Mouse (Mus musculus) MEL-GATA-1-ER (cell line): Measurements from ENCODE around the gene Nbea.
A peak's percentile ranks its signal among the peaks of the same experiment; 100 is the strongest.

Experiments
- DNase-seq: peaks from one replicate; pipeline ENCODE4 v3.0.0-alpha.2; 2012; ENCODE audit warnings: low read depth; ENCODE audit errors: extremely low read depth

The Nbea gene

DNA sequence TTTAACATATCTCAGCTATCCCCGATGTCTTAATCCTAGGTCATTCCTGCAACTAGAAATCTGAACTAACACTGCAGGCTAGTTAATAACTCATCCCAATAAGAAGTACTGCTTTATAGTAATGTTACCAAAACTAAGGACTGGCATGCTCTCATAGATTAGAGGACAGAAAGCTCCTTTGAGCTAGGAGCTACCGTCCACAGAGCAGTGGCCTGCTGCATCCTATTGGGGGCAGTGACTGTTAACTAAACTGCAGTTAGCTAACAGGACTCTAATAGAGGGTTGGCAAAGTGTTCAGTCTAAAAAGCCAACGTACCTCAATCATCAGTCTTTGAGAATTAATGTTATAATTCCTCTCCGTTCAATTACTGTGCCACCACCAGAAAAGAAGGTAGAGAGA, 348.3 kb downstream of the Nbea start:
- DNase-seq = no peak

- DNase-seq = no peak
These were observed 353.3 kb downstream of the Nbea start for GRCm38 (mm10) chr3:55830226-55830625.

- peak; percentile 97 for DNase-seq
These were observed 354.8 kb downstream of the Nbea start for GRCm38 (mm10) chr3:55828481-55829256.

DNA sequence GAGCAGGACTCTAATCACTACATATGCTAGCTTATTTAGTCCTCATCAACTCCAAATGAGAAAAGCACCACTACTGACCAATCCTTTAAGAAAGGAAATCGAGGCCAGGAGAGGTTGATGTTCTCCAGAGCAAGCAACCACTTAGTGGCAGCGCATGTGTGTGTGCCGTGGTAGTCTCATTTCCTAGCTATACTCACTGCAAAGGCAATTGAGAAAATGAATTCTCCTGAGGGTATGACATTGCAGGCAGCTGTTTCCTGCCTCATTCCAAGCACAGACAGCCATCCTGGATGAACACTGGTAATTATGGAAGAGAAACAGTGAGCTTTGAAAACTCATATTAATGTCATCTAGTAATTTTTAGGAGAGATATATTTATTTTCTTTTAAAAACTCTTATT, 358.6 kb downstream of the Nbea start:
- DNase-seq = no peak

- no peak for DNase-seq
These were observed 363.9 kb downstream of the Nbea start for GRCm38 (mm10) chr3:55819598-55819997.

- DNase-seq = no peak
These were observed 365.4 kb downstream of the Nbea start for GRCm38 (mm10) chr3:55818082-55818481.

GRCm38 (mm10) chr3:55816638-55817375, 366.7 kb downstream of the Nbea start:
- DNase-seq = peak; percentile 74

DNA sequence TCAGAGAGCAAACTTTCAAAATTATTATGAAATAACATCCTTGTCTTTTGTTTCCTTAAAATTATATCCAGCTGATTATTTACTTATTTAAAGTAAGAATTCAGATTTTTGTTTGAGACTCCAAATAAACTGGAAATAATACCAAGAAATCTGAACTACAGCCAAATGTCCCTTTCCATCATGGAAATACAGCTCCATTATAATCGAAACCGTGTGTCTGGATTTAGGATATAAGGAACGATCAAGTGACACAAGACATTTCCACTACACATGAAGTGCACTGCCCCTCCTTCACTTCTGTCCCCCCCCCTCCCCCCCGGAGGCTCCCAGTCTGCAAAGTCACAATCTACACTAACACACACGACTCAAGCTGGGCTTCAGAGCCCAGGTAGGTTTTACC, 367.4 kb downstream of the Nbea start:
- no peak for DNase-seq

GRCm38 (mm10) chr3:55814993-55815625, 368.4 kb downstream of the Nbea start:
- no peak for DNase-seq

GRCm38 (mm10) chr3:55794768-55795167, 388.7 kb downstream of the Nbea start:
- DNase-seq = no peak

- no peak for DNase-seq
These were observed 389.5 kb downstream of the Nbea start for GRCm38 (mm10) chr3:55793842-55794575.

DNA sequence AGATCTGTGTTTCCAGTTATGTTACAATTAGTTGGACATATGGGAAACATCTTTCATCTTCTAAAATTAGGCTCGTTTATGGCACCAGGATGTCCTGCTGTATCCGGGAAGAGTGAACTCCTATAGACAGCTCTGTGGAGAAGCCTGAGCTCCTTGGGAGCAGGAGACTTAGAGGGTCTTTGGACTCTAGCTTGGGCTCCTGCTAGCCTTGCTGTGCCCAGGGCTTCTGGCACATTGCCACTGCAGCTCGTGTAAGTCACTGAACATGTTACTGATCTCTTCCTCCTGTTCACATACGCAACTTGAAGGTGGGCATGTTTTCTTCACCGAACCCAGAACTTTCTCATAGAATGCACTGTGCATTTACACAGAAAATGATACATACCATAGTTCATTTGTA, 391.2 kb downstream of the Nbea start:
- DNase-seq = no peak

DNA sequence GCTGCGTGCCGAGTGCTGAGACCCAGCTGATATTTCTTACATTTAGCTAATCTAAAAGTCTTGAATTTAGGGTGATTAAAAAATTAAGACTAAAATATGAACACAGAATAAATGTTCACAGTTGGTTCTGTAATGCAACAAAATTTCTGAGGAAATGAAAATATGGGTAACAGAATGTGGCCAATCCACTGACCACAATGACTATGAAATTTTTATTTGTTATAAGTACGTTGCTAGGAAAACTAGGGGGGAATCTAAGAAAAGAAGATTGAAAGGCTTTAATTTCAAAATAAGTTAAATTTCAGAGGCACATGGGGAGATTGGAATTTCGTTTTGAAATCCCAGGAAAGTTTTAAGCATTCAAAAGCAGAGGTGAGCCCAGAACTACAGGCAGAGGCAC, 392.9 kb downstream of the Nbea start:
- DNase-seq = no peak

- no peak for DNase-seq
These were observed 393.6 kb downstream of the Nbea start for GRCm38 (mm10) chr3:55789856-55790255.

DNA sequence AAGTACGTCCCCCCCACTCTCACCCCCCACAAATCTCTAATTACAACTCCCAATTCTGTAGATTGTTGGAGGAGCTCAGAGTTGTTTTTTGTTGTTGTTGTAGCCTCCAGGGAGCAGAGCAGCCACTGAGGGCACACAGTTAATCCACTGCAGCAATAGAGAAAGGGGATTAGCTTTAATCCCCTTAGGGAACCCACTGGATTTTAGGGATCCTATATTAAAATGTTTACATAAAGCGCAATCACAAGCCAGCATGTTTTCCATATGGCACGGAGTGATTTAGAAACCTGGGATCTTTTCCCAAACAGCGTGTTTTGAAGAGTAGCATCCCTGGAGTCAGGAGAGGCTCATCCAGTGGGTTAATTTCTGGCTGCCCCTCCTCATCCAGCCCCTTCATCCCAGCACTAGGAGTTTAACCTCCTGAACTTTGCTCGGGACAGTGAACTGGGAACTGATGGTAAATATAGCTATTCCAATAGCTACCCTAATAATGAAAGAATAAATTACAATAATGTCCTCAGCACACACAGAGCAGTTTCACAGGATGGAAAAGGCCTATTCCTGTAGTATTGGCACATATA, 394.8 kb downstream of the Nbea start:
- DNase-seq = no peak

DNA sequence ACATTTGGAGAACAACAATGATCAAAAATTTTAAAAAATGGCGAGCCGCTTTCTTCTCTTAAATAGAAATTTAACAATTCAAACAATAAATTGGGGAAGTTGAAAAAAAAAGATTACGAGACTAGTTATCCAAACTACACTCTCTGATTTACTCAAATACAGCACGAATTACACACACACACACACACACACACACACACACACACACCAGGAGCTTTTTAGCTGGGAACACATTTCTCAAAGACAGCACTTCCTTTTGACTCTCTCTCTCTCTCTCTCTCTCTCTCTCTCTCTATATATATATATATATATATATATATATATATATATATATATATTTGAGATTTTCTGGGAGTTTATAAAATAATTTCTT, 395.3 kb downstream of the Nbea start:
- no peak for DNase-seq

DNA sequence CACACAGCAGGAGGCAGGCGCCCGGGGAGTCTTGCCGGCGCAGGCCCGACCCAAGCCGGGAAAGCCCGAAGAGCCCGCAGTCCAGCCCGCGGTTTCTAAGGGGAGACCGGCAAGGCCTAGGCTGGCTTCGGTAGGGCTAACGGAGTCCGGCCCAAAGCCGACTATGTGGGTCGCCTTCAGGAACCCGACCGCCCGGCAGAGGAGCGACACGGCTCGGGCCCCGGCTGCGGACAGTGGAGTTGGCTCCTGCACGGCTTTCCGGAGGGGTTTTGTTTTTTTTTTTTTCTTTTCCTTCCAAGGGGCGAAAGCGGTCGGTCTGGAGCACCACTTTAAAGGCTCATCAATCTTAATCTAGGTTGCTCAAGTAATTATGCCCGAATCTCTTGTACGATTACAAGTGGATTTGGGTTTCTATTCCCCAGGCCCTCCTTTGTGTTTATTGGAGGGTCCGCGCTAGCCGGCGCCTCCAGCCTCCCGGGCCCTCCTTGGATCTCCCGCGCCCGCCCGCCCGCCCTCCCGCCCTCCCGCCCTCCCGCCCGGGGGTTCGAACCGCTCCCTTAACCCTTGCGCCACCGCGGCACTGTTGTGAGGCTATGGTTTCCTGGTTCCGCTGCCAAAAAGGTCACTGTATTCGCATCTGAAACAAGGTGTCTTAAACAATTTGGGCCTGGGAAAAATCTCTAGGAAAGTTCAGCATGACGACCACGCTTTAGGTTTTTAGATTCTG, 395.9 kb downstream of the Nbea start:
- DNase-seq = no peak

GRCm38 (mm10) chr3:55786835-55787486, 396.5 kb downstream of the Nbea start:
- DNase-seq = no peak

GRCm38 (mm10) chr3:55785981-55786725, 397.3 kb downstream of the Nbea start:
- DNase-seq = no peak
